Mouse (Mus musculus) embryonic fibroblast, embryonic 13.5 days (primary cell): Measurements from ENCODE around the gene Atp6v1g2.
A peak's percentile ranks its signal among the peaks of the same experiment; 100 is the strongest.

Experiments used
- CTCF ChIP-seq: IDR thresholded peaks from 2 replicates; pipeline ENCODE4 v1.5.1; 2011; ENCODE audit warnings: mild to moderate bottlenecking, control low read depth, low read length, moderate library complexity, borderline replicate concordance; ENCODE audit not compliant: insufficient read depth
- POLR2A ChIP-seq: IDR thresholded peaks from 2 replicates; pipeline ENCODE4 v1.6.1; 2011; ENCODE audit warnings: low read depth, mild to moderate bottlenecking, control low read depth, low read length, moderate library complexity

DNA sequence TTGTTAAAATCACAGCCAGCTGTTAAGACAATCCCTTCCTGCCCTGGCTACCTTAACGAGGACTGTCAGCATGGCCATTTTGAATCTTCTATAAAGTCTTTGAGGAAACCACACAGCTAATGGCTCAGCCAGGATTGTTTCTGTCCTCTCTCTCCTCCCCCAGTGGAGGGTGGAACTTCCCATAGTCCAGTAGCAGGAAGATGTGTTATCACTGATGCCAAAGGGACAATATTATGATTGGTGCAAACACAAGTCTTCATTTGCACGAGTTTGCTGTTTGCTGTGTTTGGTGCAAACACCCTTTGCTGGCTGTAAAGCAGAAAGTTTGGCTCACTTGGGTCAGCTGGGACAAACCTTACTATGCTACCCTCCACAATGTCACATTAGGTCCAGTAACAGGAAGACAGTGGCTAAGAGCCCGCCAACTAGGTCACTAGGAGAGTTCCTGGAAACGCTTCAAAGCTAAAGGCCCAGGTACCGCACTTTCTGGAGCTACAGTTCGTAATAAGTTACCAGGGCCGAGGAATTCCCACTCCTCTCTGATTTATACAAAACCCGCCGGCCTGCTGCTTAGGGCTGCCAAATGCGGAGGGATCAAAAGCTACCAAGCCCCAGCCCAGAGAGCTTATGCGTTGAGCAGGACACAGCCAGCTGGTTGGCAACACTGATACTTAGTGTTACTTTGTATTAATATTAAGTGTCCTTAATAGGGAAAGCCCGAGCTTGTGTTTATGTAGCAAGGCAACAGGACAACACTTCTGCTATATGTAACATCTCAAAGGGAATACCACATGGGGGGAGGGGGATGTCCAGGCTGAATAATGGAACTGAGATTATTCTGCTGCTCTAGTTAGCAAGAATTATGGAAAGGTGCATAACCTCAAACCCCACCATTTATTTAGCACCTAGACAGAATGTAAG, 7.2 kb downstream of the Atp6v1g2 start:
- TF ChIP-seq CTCF: no peak
- TF ChIP-seq POLR2A: peak; percentile 60
